Mouse (Mus musculus) thymus, adult 18-20 months (tissue): Measurements from ENCODE around the gene Rundc3b.

Source experiments
- DNase-seq, 2 experiments: peaks; one replicate each; pipeline ENCODE4 v3.0.0; 2022; ENCODE audit warnings: mixed read lengths in 2 of 2

Gene Rundc3b

DNA sequence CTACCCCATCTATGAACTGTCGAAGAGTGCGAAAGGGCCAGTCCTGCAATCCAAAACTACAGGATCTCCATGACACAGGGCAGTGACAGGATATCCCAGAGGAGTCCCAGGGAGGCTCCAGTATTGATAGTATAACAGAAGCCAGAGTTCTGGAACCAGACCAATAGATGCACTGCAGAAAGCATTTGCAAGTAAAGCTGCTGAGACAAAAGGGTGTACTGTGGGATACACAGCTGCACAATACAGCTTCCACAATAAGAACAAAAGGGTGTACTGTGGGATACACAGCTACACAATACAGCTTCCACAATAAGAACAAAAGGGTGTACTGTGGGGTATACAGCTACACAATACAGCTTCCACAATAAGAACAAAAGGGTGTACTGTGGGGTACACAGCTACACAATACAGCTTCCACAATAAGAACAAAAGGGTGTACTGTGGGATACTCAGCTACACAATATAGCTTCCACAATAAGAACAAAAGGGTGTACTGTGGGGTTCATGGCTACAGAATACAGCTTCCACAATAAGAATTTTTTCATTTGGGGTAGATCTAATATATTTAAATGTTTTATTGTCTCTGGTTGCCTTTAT, 134.0 kb downstream of the Rundc3b start:
- no peak for DNase-seq

DNA sequence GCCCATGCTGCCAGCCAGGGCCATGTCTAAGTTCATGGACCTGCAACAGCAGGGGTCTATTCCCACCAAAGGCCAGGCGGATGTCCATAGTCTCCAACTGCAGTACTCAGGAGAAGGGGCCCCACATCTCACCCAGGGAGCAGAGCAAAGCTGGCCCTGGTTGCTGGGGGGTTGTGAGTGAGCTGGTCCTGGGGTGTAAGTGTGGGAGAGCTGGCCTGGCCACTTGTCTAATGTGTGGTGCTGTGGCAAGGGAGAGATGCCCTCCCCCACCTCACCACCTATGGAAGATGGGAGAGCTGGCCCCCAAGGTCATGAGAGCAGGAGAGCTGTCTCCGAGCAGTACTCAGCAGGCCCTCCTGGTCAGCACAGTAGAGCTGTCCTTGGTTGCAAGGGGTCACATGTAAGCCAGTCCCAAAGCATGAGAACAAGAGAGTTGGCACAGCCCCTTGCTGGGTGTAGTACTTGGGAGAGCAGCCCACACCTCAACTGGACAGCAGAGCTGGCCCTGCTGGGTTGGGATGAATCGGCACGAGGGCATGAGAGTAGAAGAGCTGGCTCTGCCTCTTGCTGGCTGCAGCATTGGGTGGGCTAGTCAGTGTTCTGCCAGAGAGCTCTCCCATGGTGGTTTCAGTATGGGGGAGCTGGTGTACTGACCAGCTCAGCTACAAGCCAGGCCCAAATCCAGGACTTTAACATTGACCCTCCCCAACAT, 134.6 kb downstream of the Rundc3b start:
- no peak for DNase-seq

DNA sequence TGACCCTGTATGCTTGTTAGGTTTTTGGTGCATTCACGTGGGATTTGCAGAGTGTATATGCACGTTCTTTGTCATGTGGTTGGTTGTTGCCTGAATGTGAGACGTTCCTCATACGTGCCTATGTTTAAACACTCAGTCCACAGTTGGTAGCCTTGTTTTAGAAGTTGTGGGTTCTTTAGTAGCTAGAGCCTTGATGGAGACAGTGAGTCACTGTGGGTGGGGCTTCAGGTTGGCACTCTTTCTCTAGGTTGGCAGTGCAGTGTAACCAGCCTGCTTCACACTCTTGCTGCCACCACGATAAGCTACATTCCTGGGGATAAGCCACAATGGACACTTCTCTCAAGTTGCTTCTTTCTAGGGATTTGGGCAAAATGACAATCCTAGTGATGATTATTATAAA, 166.2 kb downstream of the Rundc3b start:
- no peak for DNase-seq

DNA sequence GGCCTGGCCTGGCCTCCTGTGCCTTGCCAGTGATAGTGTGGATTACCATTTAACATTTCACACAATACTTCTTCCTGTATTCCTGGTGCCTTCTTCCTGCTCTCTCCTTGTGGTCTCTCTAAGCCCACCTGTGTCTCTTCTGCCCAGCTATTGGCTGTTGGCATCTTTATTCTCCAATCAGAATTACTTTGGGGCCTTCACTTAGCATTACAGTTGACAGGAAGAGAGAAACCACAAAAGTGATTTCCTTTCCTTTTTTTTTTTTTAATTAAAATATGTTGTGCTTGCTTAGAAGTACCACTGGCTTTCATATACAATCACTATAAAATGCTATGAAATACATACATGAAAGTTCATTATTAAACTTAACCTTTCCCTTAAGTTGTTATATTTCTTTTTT, 167.2 kb downstream of the Rundc3b start:
- no peak for DNase-seq
